Mouse (Mus musculus) ES-CJ7 (cell line): ENCODE measurements at regions not wholly inside any gene's neighbourhood (a gene's known extent, or its start where the extent isn't known, plus 50 kb on each side); places are given as distances from the start of the nearest gene placed in this dataset.
"Not testable (repeated sequence)": the region's sequence is repeated elsewhere in the genome, so short reads cannot be mapped to it uniquely, and the experiment has no call there.

Experiments used
- DNase-seq: peaks from one replicate; pipeline ENCODE4 v3.0.0; 2011; ENCODE audit warnings: low read depth, low spot score

GRCm38 (mm10) chr5:97831421-97831820 is 199.4 kb downstream of the Antxr2 start:
- DNase-seq, result no peak

DNA sequence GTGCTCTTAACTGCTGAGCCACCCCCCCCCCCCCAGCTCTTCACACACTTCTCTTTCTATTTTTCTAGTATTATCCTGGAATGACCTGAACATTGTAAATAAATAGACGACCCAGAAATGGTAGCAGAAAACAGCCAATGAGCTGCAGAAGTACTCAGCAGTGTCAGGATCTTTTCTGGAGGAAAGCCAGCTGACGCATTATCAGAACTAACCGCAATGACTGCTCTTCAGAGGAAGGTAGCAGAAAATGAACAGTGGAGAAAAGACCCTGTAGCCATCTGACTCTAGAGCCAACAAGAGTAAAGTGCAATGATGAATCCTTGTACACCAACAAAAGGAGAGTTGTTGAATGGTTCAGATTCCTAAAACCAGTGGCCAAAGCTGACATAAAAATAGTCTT is 213.4 kb downstream of the Antxr2 start:
- DNase-seq, result no peak

- no peak for DNase-seq
These were observed 215.5 kb downstream of the Antxr2 start for GRCm38 (mm10) chr5:97815357-97815756.

- no peak for DNase-seq
These were observed 216.1 kb downstream of the Antxr2 start for GRCm38 (mm10) chr5:97814700-97815099.

DNA sequence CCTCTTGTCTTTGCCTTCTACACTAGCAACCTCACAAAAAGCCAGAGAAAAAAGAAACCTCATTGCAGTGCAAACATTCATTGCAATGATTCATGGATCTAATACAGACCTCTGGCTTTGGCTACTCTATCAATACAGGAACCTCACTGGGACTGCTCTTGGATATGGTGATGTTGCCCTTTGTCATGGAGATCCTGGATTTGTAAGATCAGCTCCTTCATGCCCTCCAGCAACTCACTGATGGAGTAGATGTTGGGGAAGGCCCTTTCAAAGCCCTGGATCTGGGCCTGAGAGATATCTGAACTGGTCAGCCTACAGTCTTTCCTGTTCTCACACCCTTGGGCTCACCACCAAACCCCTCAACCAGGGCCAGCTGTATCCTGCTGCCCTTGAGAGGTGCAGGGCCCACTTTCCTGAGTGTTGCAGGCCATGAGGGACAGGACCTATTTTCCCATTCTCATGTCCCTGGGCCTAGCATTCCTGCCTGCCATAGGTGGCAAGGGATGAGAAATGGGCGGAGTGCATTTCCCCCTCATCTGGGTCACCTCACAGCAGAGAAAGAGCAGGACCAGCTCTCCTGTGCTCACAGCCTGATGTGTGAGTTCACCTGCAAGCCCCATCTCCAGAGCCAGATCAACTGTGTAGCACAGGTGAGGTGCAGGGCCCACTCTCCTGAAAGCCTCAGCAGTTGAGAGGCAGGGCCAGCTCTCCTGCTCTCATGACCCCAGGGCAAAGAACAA is 218.1 kb downstream of the Antxr2 start:
- DNase-seq, result peak; percentile 74

DNA sequence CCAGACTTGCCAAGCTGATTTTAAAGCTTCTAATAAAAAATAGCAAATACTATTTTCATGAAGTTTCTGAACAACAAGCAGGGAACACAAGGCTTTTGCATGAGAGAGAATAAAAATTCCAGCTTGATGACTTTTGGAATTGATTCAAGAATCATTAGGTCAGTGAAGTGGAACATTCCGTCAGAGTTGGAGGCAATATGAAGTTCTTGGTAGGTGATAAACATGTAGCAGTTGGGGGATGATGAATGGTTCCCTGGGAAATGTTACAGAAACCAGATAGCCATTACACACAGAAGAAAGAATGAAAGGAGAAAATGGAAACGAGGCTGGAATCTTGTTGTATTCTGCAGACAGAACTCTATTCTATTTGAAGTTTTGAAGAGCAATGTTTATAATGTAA is 221.8 kb downstream of the Antxr2 start:
- DNase-seq, result no peak

DNA sequence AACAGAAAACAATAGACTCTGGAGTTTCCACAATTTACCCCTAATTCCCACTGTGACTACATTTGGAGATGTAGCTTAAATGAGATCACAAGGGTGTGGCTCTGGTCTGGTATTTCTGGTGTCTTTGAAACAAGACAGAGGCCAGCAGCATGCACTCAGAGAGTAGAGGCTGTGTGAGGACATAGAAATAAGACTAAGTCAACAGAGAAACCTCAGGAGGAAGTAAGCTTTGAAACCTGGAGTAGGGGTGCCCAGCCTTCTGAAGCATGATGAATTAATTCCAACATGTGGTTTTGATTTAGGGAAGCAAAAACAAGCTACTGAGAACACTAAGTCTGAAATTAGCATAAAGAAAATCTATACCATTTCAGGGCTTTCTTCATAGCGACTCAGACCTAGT is 223.7 kb downstream of the Antxr2 start:
- DNase-seq, result no peak

- no peak for DNase-seq
These were observed 224.1 kb downstream of the Antxr2 start for GRCm38 (mm10) chr5:97806754-97807153.

- DNase-seq, result no peak
These were observed 230.8 kb downstream of the Antxr2 start for GRCm38 (mm10) chr5:97800017-97800416.

GRCm38 (mm10) chr5:97788175-97788574 is 242.7 kb downstream of the Antxr2 start:
- no peak for DNase-seq

DNA sequence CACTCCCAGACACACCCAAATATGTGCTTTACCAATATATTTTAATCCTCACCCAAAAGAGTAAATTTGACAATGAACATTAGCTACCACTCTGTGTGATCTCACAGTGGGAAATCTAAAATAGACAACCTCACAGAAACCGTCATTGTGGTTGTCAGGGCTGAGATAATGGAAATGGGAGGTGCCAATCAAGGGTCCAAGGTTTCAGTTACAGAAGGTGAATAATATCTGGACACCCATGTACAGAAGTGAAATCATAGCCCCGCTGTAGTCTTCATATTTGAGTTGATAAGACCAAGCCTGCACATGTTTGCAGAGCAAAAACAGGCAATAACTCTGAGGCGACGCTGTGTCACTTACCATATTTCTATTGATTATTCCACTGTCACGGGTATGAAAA is 243.8 kb downstream of the Antxr2 start:
- DNase-seq, result no peak

GRCm38 (mm10) chr5:97775100-97775499 is 255.7 kb downstream of the Antxr2 start:
- peak; percentile 3 for DNase-seq

- not testable (repeated sequence) for DNase-seq
These were observed 257.4 kb downstream of the Antxr2 start for GRCm38 (mm10) chr5:97773451-97773850.

GRCm38 (mm10) chr5:97737339-97737738 is 280.5 kb upstream of the Gk2 start:
- no peak for DNase-seq

DNA sequence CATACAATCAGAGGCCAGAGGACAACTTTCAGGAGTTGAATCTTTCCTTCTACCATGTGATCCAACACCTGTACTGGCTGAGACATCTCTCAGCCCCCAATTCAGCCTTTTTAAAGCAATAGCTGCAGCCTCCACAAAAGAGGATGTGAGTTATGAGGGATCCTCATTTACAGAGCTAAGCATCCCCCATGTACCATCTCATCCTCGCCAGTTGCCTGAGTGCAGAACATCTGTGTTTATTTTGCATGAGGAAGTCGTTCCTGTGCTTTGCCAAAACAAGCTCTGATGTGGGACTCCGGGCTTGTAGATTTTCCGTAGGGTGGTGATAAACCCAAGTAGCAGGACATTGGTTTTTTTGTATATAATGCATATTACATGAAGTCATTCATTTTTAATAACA is 274.1 kb upstream of the Gk2 start:
- no peak for DNase-seq

DNA sequence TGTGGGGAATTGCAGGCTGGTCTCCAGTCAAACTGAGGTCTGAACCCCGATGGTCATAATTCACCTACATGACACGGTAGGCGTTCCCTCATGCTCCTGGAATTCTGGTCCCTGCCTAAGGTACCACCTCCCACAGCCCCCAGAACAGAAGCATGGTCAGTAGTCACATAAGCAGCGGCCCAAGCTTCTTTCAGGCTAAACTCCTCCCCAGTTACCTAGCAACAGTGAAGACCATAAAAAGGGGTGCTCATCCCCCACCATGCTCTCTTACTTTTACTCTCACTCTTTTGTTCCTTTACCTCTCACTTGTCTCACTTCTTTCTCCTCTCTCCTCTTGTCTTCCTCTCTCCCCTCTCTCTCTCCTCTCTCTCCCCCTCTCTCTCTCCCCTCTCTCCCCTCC is 262.5 kb upstream of the Gk2 start:
- DNase-seq, result not testable (repeated sequence)

DNA sequence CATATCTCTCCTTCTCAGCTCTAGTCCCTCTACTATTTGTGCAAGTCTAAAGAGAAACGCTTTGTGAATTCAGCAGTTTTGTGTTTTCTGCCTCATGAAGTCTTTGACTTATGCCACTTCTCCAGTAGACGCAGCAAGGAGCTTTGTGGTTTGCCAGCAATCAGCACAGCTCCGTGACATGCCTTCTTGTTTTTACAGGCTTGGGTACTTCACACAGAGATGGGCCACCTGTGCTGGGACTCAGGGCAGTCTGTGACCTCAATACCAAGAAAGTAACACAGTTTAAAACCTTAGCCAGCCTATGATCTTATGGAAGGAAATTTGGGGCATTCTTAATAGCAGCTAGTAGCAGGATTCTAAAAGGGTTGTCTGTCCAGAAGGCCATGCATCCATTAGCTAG is 248.4 kb upstream of the Gk2 start:
- no peak for DNase-seq

- no peak for DNase-seq
These were observed 243.7 kb upstream of the Gk2 start for GRCm38 (mm10) chr5:97700507-97700906.

DNA sequence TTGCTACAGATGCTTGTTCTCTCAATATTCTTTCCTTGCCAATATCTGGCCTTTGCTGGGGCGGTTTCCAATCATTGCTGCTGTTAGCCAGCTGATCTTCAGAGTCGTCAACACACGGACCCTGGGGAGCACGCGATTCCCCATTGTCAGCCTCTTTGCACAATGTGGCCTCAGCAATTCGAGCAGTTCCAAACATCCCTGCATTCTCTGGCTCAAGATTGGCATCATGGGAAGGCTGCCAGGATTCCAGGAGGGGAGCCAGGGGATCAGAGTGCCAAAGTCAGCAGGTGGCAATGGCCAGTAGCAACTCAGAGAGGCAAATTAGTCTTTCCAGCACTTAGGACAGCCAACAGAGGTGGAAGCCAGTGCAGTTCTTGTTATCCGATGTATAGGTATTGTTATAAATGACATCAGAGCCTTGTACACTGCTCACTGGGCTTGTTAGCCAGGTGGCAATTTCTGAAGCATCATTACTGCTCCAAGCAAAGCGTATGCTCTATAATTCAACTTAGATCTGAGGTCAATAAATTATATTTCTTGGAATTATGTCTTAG is 240.8 kb upstream of the Gk2 start:
- DNase-seq, result no peak

DNA sequence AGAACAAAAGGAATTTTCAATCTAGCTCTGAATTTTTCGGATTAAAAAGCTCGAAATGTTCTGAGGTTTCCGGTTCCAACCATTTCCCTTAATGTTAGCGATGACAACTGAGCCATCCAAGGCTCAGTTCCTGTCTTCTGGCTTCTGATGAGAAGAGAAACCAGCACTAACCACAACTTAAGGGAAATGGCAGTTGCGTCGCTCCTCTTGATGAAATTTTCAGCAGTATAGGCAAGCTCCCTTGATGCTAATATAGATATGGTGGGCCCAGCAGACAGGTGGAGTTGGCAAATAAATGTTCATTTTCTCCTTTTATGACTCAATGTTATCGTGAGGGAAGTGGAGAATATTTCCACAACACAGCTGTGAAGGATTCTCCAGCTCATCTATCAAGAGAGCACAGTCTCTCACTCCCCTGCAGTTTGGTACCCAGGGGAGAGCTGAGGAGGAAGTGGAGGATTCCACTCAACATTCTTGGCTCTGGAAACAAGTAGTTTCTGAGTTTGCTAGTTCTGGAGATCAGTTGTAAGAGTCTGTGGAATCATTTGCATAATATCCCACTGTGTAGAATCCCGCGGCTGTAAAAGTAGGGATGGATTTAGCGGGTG is 236.6 kb upstream of the Gk2 start:
- DNase-seq, result no peak

- no peak for DNase-seq
These were observed 228.6 kb upstream of the Gk2 start for GRCm38 (mm10) chr5:97685443-97685842.

DNA sequence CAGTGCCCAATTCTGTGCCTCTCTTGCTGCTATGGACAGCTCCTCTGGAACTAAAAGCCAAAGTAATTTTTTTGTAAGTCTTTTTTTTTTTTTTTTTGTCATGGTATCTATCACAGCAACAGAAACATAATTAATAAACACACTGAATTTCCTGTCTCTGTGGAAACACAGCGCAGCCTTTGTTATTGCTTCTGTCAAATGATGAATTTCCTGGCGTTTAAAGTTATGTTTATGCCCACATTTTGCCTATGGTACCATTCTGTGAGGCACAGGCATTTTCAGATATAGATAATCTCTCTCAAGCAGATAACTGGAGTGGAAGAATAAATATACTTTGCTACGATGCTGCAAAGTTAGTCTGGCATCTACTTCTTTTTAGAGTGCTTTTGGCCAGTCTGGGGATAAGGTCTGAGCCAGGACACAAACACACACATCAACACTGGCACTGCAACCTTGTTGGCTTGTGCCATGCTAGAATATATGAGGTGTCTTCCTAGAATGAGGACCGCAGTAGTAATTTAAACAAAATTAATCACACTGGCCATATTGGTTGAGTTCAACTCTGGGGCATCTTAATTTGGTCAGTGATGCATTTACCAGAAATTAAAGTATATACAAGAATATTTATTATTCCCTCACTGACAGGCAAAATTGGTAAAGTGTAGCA is 227.9 kb upstream of the Gk2 start:
- DNase-seq, result no peak

- no peak for DNase-seq
These were observed 212.9 kb upstream of the Gk2 start for GRCm38 (mm10) chr5:97669726-97670125.
